Mouse (Mus musculus): ENCODE data around the gene Pdzd11. TPM values are rescaled to one million over a fixed set of nuclear protein-coding genes. Genes with fewer than 3 reads are reported as not detected.

Gene Pdzd11
- polyA plus RNA-seq, 1 experiment from 2014 or later: 101 TPM

DNA sequence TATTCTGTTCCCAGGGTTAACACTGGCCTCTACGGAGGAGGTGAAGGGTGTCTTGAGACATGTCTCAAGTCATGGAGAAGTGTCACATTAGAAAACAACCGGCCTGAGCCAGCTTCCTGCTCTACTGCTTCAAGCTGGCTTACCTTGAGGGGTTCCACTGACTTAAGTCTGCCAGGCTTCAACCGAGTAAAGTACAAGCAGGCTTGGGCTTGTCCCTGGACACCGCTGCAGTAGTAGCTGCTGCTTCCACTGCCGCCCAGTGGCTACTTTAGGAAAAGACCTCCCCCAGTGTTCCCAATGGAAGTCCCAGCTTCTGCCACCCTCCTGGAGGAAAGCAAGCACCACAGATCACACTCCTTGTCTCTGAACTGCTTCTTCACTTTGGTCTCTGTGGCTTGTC lies 28.9 kb downstream of the Pdzd11 start:
- no peak overlapping the region for H3K4me3 ChIP-seq (replicated peaks)
- H3K36me3 ChIP-seq: no peaks in the 10 kb centered on the region
- no peak overlapping the region for H3K9ac ChIP-seq
- WGBS: 25% methylated on average over 5 of the region's 5 CpGs
- no peak for ATAC-seq (replicated peaks; ENCODE audit: low FRiP score)
- H3K4me1 ChIP-seq: no peaks in the 10 kb centered on the region
- peaks cover 62% of the 10 kb centered on the region for H3K27me3 ChIP-seq
- H3K4me2 ChIP-seq: no peak overlapping the region
- H3K9me3 ChIP-seq (replicated peaks): no peaks in the 10 kb centered on the region
- no peak overlapping the region for H3K27ac ChIP-seq

DNA sequence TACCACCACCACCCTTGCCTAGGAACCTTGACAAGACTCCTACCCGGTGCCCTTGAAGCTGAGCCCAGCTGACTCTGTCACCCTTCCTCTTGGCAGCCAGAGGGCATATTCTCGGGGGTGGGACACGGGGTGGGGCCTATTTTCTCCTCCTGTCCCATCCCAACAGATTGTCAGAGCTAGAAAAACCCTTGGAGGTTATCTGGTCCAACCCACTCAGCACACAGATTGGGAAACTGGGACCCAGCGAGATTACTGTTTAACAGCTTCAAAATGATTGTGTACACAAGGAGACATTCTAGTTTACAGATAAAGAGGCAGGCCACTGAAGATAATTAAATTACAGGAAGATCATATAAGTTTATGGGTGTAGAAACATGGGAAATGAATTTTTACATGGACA lies 31.6 kb downstream of the Pdzd11 start, which contains the start of gene P2ry4:
Gene P2ry4, minus strand, starts transcription at position 79 of the 400 bp plus-strand sequence.
- Histone ChIP-seq H3K27ac (no peak within 1 kb of the TSS), H3K9me3 (replicated peaks) (no peaks in the 10 kb centered on the region), H3K9ac (no peak within 1 kb of the TSS), H3K4me1 (no peaks in the 10 kb centered on the region), H3K4me2 (no peak within 1 kb of the TSS), H3K27me3 (peaks cover 54% of the 10 kb centered on the region), H3K4me3 (replicated peaks) (no peak within 1 kb of the TSS), H3K36me3 (no peaks in the 10 kb centered on the region)
- ATAC-seq (replicated peaks; ENCODE audit: low FRiP score): no peak
- WGBS: 64% methylated on average over 4 of the region's 4 CpGs

Other genes with a start within 250 kb of the Pdzd11 start
- gene Otud6a, start 197.6 kb downstream of the Pdzd11 start, polyA plus RNA-seq (2015; fragmentation: Nextera tagmentation; extraction: Ambion mirVana): 0.19 TPM in 1 of 2 replicates, not detected in the other
- 0.47 and 0.69 TPM in 2 replicates for gene Awat2, start 183.9 kb downstream of the Pdzd11 start, polyA plus RNA-seq (2015; fragmentation: Nextera tagmentation; extraction: Ambion mirVana)
- gene Igbp1, start 132.3 kb downstream of the Pdzd11 start, polyA plus RNA-seq (2015; fragmentation: Nextera tagmentation; extraction: Ambion mirVana): 39.9 and 40.6 TPM in 2 replicates
- not detected in 2 replicates for gene Dgat2l6, start 101.7 kb downstream of the Pdzd11 start, polyA plus RNA-seq (2015; fragmentation: Nextera tagmentation; extraction: Ambion mirVana)
- gene Awat1, start 54.3 kb downstream of the Pdzd11 start, polyA plus RNA-seq (2015; fragmentation: Nextera tagmentation; extraction: Ambion mirVana): not detected in 2 replicates
- gene P2ry4, start 31.7 kb downstream of the Pdzd11 start, polyA plus RNA-seq (2015; fragmentation: Nextera tagmentation; extraction: Ambion mirVana): not detected in 2 replicates
- gene Arr3, start 21.1 kb downstream of the Pdzd11 start, polyA plus RNA-seq (2015; fragmentation: Nextera tagmentation; extraction: Ambion mirVana): not detected in 2 replicates
- gene Kif4, start 831 bp downstream of the Pdzd11 start, polyA plus RNA-seq (2015; fragmentation: Nextera tagmentation; extraction: Ambion mirVana): 30.3 and 31.2 TPM in 2 replicates
- 2.1 and 3.3 TPM in 2 replicates for gene Gdpd2, start 103.3 kb upstream of the Pdzd11 start, polyA plus RNA-seq (2015; fragmentation: Nextera tagmentation; extraction: Ambion mirVana)
- 4.6 and 5.0 TPM in 2 replicates for gene Dlg3, start 141.2 kb upstream of the Pdzd11 start, polyA plus RNA-seq (2015; fragmentation: Nextera tagmentation; extraction: Ambion mirVana)

Data from kidney, embryonic 15.5 days (tissue).